Mouse (Mus musculus) embryo, embryonic 11.5 days (tissue): ENCODE results near the gene Abca12.

Experiments used
- DNase-seq: peaks from one replicate; pipeline ENCODE4 v3.0.0-alpha.2; 2012; ENCODE audit warnings: low read depth, low spot score

The Abca12 gene

GRCm38 (mm10) chr1:71338548-71339340, 76.0 kb downstream of the Abca12 start:
- no peak for DNase-seq

- DNase-seq: no peak
These were observed 84.4 kb downstream of the Abca12 start for GRCm38 (mm10) chr1:71330349-71330748.

GRCm38 (mm10) chr1:71312171-71312570, 102.5 kb downstream of the Abca12 start:
- DNase-seq: no peak

DNA sequence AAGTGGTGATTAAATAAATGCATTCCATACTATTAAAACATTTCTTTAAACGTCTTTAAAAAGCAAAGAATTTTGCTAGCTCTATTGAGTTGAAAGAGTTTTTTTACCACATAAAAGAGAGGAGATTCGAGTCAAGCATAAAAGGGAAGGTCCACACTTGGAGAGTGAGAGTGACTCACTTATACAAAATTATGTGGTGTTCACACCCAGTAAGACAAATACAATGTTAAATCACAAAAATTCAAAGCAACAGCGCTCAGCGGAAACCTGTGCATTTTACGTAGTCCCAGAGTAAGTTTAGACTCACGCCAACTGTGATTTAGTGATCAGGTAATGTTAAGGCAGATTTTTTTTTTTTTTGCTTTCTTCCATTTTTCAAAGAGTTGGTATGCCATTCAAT, 104.1 kb downstream of the Abca12 start:
- no peak for DNase-seq

DNA sequence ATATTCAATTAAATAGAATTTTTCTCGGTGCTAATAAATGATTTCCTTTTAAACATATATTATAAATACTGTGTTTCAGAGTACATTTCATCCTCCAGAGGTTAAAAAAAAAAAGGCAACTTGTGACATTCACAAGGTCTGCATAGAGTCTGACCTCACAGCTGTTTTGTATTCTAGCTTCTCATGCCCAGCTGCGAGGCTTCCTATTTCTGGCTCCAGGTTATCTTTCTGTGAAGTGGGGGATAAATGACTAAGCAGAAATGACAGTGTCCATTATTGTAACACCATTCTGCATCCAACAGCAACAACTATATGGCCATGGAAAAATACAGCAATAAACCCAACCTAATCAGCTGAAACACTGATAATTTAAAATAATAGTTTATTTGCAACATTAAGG, 107.3 kb downstream of the Abca12 start:
- DNase-seq: no peak

- DNase-seq: no peak
These were observed 108.5 kb downstream of the Abca12 start for GRCm38 (mm10) chr1:71306196-71306595.

DNA sequence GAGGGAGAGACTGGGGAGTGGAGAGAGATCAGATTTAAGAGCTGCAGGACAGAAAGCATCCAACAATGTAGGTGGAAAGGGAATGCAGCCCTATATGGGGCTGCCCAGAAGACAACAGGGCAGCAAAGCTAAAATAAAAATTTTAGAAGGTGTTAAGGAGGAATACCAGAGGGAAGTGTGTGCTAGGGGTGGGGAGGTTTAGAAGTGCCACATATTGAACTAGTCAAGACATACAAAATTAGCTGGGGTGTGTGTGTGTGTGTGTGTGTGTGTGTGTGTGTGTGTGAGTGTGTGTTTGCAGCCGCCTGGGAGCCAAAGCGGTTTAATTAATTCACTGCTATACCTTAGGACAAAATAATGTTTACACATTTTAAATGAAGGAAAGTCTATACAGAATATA, 110.1 kb downstream of the Abca12 start:
- DNase-seq: no peak

DNA sequence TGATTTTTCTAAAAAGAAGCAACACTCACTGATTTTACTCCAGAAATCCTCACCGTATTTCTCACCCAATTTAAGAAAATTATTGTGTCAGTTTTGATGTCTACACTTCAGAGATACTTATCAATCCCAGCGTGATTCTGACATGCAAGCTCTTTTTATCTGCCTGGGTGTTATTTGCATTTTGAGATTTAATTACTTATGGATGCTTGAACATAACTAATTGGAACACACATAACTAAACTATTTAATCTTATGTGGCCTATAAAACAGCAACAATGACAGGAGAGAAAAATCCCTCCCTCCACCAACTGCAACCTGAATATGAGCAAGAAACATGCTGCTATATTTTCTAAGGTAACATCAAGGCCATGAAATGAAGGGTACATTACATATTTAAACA, 117.7 kb downstream of the Abca12 start:
- no peak for DNase-seq

- DNase-seq: no peak
These were observed 118.1 kb downstream of the Abca12 start for GRCm38 (mm10) chr1:71296585-71296984.

GRCm38 (mm10) chr1:71291917-71292316, 122.8 kb downstream of the Abca12 start:
- DNase-seq: no peak

DNA sequence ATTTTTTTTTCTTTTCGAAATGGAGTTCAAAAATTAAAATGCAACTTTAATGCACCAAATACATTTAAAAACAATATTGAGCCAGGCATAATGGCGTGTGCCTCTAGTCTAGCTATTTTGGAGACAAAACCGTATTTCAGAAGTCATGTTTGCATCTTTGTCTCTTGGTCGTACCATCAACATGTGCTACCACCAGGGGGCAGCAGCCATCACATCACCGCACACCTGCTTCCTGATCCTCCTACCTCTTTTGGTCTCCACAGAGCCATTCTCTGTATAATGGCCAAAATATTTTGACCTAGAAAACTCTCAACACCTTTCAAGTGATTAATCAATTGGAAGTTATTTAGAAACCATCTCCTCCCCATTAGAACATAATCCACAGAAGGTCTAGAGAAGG, 125.2 kb downstream of the Abca12 start:
- DNase-seq: peak; percentile 16

- no peak for DNase-seq
These were observed 137.8 kb downstream of the Abca12 start for GRCm38 (mm10) chr1:71276940-71277339.

- DNase-seq: no peak
These were observed 142.2 kb downstream of the Abca12 start for GRCm38 (mm10) chr1:71272550-71272949.

DNA sequence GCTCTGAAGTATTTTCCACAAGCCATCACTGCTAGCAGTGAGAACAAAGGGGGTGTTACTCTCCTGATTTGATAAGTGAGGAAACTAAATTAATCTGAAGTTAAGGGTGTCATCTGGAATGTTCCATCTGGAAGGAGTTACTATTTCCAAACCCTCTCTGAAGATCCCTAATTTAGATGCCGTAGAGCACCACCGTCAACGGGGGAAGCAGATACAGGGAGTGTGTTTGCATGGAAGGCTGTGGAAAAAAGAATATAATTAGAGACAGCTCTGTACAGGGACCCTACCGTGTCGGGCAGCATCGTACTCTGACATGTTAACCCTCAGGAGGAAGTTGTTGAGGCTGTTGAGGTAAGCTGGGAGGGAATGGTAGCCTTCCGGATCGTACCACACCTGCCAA, 142.6 kb downstream of the Abca12 start:
- DNase-seq: no peak

- DNase-seq: no peak
These were observed 144.6 kb downstream of the Abca12 start for GRCm38 (mm10) chr1:71270083-71270482.

DNA sequence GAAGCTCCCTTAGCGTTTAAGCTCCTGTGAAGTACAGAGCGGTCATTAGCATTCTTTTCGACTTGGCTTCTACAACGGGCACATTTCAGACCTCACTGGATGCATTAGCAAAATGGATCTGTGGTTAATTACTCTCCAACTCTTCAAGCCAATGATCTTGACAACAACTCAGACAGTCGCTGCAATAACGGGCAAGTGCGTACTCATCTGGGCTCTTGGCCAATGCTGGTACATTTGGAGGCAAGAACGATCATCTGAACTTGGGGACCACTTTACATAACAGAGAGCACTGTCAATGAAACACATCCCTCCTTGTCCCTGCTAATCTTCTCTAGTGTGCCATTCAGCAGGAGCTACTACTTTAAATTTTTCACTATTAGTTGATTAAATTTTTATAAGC, 148.1 kb downstream of the Abca12 start:
- no peak for DNase-seq

GRCm38 (mm10) chr1:71263532-71263931, 151.2 kb downstream of the Abca12 start:
- no peak for DNase-seq

DNA sequence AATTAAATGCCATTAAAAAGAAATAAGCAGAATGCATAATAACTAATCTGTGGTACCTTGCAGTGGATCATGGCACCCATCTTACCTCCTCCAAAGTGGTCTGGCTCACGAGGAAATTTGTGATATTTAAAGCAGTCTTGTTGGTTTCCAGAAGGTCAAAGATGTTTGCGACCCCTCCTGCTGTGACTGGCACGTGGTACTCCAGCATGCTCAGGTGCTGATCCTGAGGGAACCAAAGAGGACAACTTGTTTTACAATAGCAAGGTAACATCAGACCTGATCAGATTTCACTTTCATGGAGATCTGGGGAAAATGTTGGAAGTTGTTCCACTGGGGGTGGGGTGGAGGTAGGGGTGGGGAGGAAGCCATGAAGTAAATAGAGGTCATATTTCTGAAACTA, 170.1 kb downstream of the Abca12 start:
- no peak for DNase-seq

GRCm38 (mm10) chr1:71241396-71241795, 173.3 kb downstream of the Abca12 start:
- no peak for DNase-seq

DNA sequence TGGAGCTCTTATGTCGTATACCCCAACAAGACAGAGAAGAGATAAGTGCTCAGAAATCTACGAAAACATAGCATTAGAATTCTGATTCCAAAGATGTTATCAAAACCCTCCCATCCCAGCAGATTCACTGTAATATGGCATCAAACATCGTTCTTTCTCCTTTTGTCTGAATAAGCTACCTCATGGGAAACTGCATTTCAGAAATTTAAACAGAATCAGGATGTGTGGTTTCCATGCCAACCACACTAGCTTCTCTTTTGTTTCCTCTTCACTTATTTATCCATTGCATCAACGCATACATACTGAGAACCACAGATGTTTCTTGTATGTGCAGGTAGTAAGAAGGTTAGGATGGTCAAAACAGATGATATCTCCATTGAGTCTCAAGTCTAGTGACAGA, 175.1 kb downstream of the Abca12 start:
- no peak for DNase-seq

DNA sequence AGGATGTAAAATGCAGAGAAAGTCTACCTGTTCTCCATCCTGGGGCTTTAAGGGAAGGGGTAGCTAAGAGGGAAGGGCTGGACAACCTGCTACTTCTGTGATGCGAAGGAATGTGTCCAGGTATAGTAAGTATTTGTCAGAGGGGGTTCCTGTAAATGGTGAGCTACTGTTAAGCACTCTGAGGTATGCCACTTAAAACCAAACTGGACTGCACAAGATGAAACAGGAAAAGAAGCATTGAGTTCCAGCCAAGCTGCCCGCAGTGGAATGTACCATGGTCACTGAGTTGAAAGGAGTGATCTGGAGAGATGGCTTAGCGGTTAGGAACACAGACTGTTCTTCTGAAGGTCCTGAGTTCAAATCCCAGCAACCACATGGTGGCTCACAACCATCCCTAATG, 179.4 kb downstream of the Abca12 start:
- no peak for DNase-seq

GRCm38 (mm10) chr1:71231211-71231610, 183.5 kb downstream of the Abca12 start:
- no peak for DNase-seq

- no peak for DNase-seq
These were observed 211.1 kb downstream of the Abca12 start for GRCm38 (mm10) chr1:71203581-71203980.

GRCm38 (mm10) chr1:71196191-71196590, 218.5 kb downstream of the Abca12 start:
- no peak for DNase-seq
